Mouse (Mus musculus) bone marrow, adult 2 months (tissue): ENCODE data around the gene Hcrtr1.

Source experiments
- CTCF ChIP-seq: fragments of 200-500 bp; IDR thresholded peaks from 2 replicates; pipeline ENCODE4 v1.5.1; 2011; ENCODE audit warnings: low read length, control low read depth; ENCODE audit not compliant: control insufficient read depth, insufficient read depth
- POLR2A ChIP-seq: fragments of 200-500 bp; IDR thresholded peaks from 2 replicates; pipeline ENCODE4 v1.6.1; 2011; ENCODE audit warnings: low read depth, mild to moderate bottlenecking, control low read depth, low read length, borderline replicate concordance; ENCODE audit not compliant: control insufficient read depth

DNA sequence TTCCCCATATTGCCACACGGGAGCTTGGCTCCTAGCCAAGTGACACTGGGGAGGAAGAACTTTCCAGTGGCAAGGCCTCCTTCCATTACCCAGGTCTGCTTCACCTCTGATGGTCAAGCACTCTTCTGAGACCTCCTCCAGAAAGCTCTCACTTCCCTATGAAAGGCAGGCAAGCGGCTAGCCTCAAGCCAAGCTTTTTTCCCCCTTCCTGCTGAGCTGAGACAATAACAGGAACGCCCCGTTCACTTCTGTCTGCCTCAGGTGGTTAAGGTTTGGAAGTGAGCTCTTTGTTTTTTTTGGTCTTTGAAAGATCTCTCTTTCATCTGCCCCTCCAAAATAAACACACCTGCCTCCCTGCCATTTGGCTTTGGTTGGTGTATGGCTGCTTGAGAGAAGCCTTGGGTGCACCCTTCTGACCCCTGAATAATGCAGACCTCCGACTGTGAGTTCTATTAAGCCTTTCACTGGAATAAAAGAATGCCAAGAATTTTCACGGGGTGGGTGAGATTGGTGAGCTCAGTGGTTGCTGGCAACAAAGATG, 37.0 kb downstream of the Hcrtr1 start, which contains the start of gene Pef1:
- no peak for TF ChIP-seq POLR2A
- TF ChIP-seq CTCF: no peak
